Mouse (Mus musculus): ENCODE data around the gene Capn8.

GRCm38 (mm10) chr1:182516758-182517676 lies 47.8 kb upstream of the Capn8 start, which contains the start of gene Capn2:
- peak; percentile 78 for TF ChIP-seq CTCF (IDR thresholded peaks at IDR 0.05; ENCODE audit: low read depth)
- no peak for TF ChIP-seq EP300 (optimal IDR thresholded peaks at IDR 0.05)

Data from stomach, postnatal 0 days (tissue).